Mouse (Mus musculus) adrenal gland, postnatal 14 days (tissue): ENCODE measurements around the gene Commd9. TPM values are rescaled to one million over a fixed set of nuclear protein-coding genes. Genes with fewer than 3 reads are reported as not detected.

Experiments
- DNase-seq: peaks from one replicate; pipeline ENCODE4 v3.0.0; 2021; ENCODE audit warnings: mixed read lengths
- total RNA-seq: library from RNA; stranded (reverse); gene quantifications from 2 replicates; pipeline ENCODE4 v1.2.3, GENCODE M21; 2021

The Commd9 gene
- total RNA-seq, 1 experiment from 2014 or later = 31.7 TPM

- DNase-seq = no peak
These were observed 23.5 kb downstream of the Commd9 start for GRCm38 (mm10) chr2:101909326-101910080.

GRCm38 (mm10) chr2:101918518-101918917, 32.5 kb downstream of the Commd9 start:
- DNase-seq = peak; percentile 19

GRCm38 (mm10) chr2:101920136-101920554, 34.1 kb downstream of the Commd9 start:
- no peak for DNase-seq

GRCm38 (mm10) chr2:101922302-101922701, 36.3 kb downstream of the Commd9 start:
- DNase-seq = no peak

GRCm38 (mm10) chr2:101923181-101923580, 37.1 kb downstream of the Commd9 start:
- DNase-seq = no peak

- DNase-seq = no peak
These were observed 39.1 kb downstream of the Commd9 start for GRCm38 (mm10) chr2:101925183-101925582.

GRCm38 (mm10) chr2:101925591-101926188, 39.6 kb downstream of the Commd9 start:
- no peak for DNase-seq

- DNase-seq = peak; percentile 14
These were observed 46.3 kb downstream of the Commd9 start for GRCm38 (mm10) chr2:101932169-101932936.

- DNase-seq = no peak
These were observed 47.3 kb downstream of the Commd9 start for GRCm38 (mm10) chr2:101933301-101933700.

GRCm38 (mm10) chr2:101935006-101935405, 49.0 kb downstream of the Commd9 start:
- DNase-seq = no peak

GRCm38 (mm10) chr2:101950716-101951520, 64.9 kb downstream of the Commd9 start:
- DNase-seq = no peak

Other genes starting within 250 kb of the Commd9 start
- 0.19 and 1.9 TPM in 2 replicates for gene Rag1, start 236.7 kb upstream of the Commd9 start, total RNA-seq
- gene B230118H07Rik, start 236.7 kb upstream of the Commd9 start, total RNA-seq = 31.8 and 32.7 TPM in 2 replicates
- gene Traf6, start 207.8 kb upstream of the Commd9 start, total RNA-seq = 16.1 and 17.0 TPM in 2 replicates
- 3.7 and 5.1 TPM in 2 replicates for gene Prr5l, start 3.2 kb upstream of the Commd9 start, total RNA-seq